Mouse (Mus musculus) testis, postnatal 10 days (tissue): ENCODE results near the gene Polr2j.
"Not testable (repeated sequence)": the region's sequence is repeated elsewhere in the genome, so short reads cannot be mapped to it uniquely, and the experiment has no call there.

Source experiments
- DNase-seq: peaks from one replicate; pipeline ENCODE4 v3.0.0; 2021; ENCODE audit warnings: low spot score

The Polr2j gene

DNA sequence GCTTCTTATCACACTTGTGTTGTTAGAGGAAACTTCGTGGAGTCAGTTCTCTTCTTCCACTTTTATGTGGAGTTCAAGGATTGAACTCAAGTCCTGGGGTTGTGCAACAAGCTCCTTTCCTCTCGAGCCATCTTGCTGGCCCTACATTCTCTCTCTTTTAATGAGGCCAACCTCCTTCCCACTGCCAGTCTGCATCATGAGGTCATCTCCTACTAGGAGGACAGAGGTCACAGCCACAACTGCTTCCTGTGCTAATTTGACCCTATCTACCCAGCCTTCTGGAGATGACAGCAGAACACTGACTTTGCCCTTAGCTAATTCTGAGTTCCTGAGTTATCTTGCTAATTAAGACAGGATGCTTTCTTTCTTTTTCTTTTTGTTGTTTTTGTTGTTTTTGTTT, 7.9 kb upstream of the Polr2j start:
- DNase-seq: no peak

DNA sequence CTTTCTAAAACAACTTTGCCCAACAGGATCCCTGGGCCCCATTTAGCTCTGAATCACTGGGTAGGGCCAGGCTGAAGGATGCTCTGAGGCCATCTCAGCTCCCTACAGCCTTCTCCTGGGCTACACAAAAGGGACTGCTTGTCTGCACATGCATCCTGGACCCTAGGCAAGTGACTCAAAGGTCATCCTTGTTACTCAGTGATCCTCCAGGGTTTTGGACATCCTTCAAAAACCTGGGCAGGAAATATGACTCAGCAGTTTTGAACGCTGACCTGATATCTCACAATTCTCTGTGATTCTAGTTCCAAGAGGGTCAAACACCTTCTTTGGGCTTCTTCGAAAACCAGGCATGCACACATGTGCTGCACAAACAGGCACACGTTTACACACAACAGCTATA, 7.4 kb upstream of the Polr2j start:
- no peak for DNase-seq

DNA sequence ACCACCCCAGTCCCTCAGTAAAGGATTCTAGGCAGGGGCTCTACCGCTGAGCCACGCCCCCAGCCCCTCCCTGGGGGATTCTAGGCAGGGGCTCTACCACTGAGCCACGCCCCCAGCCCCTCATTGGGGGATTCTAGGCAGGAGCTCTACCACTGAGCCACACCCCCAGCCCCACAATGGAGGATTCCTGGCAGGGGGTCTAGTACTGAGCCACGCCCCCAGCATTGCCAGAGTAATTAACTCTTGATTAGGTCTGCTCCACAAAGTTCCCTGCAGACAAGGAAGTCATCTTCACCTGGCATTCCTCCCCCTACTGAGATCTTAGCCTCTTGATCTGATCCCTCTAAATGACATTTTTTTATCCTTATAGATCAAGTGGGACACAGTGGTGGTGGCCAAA, 2.9 kb upstream of the Polr2j start:
- DNase-seq: not testable (repeated sequence)

DNA sequence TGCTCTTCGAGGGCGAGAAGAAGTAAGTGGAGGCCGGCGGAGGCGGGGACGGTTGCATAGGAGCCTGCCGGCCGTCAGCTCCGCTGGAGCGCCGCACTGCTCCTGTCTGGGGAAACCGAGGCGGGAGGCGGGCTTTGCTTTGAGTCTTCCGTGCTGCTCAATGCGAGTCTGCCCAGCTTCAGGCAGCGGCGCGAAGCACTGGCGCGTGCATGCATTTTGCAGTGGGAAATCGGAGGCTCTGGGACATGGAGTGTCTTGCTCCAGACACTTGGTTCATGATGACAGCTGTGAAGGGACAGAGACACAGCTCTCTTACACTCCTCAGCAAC, 317 bp downstream of the Polr2j start:
- DNase-seq: no peak

DNA sequence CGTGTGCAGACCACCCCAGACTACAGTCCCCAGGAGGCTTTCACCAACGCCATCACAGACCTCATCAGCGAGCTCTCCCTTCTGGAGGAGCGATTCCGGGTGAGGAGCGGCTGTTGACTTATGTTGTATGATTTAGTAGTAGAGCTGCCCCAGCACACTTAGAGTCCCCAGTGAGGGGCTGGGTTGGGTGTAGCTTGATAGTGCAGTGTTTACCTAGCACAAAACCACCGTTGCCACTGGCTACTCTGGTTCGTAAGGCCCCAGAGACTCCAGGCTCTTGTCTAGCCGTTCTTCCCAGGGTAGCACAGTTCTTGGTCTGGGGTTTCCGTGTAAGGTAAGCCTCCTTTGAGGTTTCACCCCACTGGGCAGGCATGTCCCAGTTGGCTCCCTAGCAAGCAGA, 5.7 kb downstream of the Polr2j start:
- no peak for DNase-seq

DNA sequence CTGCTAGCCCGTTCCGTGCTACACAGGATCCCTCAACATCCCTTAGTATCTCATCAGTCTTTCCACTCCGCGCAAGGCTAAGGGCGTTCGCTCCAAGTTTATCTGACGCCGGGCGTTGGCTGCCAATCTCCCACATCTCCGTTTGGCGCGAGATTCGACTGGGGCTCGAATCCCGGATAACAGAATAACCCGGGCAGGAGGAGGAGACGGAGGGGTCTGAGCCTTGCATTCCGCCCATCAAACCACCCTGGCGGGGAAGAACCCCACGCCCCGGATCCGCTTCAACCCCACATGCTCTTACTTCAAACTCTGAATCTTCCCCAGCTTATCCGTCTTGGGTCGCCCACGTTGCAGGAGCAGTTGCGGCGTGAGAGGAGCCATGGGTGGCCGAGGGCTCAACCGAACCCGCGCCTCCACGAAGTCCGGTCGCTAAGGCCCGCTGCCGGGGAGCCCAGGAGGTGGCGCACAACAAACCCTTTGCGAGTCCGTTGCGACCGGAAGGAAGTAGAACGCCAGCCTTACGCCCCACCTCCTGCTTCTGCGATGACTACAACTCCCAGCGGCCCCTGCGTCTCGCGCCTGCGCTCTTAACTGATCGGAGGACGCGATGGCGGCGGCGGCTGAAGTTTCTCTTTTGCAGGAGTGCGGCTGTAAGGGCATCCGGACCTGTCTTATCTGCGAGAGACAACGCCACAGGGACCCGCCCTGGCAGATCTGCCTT, 19.3 kb downstream of the Polr2j start, which contains the start of the genes Lrwd1 and Alkbh4:
Gene Lrwd1 (minus strand): TSS at position 504 of the 721 bp plus-strand sequence.
Gene Alkbh4 (plus strand): TSS at position 576 of the 721 bp plus-strand sequence.
- DNase-seq: peak; percentile 97

DNA sequence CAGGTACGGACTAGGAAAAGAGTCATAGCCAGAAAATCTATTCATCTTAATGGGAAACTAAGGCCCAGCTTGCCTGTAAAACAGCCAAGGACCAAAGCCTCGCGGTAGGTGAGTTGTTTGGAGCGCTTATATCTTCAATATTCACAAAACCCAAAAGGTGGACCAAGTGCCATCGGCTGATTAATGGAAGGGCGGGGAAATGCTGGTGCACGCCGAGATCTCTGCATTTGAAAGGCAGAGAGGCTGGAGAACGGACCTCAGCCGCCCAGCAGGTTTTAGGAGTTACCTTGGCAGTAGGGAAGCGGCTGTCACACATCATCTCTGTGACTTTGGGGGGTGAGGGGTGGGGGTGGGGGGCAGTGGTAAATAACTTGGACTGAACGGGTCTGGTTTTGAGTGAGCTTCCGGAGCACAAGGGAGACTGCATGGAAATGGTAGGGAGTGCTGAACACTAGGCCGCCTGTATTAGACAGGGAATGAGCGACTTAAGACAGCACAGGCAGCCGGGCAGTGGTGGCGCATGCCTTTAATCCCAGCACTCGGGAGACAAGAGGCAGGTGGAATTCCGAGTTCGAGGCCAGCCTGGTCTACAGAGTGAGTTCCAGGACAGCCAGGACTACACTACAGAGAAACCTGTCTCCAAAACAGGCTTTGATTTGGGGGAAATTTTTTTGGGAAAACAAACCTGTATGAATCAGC, 20.0 kb downstream of the Polr2j start:
- DNase-seq: no peak

DNA sequence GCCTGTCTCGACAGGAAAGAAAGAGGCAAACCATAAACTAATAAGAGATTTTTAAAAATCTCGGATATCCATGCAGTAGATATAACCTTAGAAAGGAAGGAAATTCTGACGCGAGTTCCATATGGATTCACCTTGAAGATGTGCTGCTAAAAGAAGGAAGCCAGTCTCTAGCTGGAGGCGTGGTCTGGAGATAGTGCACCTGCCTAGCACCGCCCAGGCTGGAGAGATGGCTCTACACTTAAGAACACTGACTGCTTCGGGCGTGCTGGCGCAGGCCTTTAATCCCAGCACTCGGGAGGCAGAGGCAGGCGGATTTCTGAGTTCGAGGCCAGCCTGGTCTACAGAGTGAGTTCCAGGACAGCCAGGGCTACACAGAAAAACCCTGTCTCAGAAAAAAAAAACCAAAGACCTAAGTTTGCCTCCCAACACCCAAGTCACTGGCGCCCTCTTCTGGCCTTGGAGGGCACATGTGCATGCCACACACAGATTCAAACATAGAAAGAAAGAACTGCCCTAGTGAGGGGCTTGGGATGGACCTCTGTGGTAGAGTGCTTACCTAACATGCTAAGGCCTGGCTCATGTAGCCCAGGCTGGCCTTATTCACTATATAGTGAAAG, 21.3 kb downstream of the Polr2j start:
- DNase-seq: peak; percentile 79

DNA sequence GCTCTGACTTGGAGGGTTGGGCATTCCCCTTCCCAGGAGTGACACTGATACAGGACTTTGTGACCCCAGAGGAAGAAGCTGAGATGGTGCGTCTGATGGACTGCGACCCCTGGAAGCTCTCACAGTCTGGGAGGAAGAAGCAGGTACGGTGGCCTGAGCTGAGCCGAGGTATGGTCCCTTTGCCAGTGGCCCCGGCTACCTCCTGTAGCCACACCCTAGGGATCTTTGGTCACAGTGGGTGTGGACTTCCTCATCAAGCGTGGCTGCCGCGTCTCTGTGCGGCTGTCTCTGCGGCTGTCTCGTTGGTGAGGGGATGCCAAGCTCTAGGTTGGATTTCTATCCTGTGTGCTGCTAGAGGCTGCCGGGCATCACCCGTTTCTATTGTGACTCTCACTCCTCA, 23.0 kb downstream of the Polr2j start:
- DNase-seq: no peak

DNA sequence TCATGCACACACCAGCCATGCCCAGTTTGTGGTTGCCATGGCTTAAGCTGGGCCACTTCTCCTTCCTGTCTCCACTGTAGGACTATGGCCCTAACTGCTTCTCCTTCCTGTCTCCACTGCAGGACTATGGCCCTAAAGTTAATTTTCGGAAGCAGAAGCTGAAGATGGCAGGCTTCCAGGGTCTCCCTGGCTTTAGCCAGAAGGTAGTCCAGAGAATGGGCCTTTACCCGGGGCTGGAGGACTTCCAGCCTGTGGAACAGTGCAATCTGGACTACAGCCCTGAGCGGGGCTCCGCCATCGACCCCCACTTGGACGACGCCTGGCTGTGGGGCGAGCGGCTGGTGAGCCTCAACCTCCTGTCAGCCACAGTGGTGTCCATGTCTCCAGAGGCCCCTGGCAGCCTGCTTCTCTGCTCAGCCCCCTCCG, 23.6 kb downstream of the Polr2j start:
- DNase-seq: no peak

DNA sequence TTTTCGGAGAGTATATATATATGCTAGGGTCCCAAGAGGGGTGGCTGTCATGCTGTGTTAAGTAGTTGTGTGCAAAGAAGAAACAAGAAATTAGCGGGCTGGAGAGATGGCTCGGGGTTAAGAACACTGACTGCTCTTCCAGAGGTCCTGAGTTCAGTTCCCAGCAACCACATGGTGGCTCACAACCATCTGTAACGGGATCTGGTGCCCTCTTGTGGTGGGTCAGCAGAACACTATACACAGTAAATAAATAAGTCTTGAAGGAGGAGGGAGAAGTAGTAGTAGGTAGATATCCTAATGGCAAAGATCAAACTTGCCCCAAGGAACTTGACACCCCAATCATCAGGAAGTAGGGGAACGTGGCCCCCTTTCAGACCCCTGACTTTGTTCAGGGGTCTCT, 26.3 kb downstream of the Polr2j start:
- no peak for DNase-seq

DNA sequence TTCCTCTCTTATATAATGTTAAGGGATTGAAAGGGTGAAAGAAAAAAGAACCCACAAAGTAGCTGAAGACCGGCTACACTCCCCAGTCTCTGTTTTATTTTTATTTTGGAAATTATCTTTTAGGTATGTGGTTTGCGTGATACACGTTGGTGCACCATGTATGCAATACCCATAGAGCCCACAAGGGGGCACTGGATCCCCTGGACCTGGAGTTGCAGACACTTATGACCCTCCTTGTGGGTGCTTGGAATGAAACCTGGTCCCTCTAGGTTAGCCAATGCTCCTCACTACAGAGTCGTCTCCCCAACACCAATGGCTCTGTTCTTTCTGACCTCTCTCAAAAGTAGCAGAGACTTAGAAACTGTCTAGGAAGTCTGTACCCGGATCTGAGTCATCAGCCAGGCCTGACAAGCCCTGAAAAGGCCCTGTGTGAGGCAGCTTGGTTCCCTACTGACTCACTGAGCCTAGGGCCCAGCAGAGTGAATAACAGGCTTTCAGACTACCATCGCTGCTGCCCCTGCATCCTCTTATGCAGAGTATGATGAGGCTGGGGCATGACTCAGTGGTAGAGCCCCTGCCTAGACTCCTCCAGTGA, 26.8 kb downstream of the Polr2j start:
- peak; percentile 69 for DNase-seq

DNA sequence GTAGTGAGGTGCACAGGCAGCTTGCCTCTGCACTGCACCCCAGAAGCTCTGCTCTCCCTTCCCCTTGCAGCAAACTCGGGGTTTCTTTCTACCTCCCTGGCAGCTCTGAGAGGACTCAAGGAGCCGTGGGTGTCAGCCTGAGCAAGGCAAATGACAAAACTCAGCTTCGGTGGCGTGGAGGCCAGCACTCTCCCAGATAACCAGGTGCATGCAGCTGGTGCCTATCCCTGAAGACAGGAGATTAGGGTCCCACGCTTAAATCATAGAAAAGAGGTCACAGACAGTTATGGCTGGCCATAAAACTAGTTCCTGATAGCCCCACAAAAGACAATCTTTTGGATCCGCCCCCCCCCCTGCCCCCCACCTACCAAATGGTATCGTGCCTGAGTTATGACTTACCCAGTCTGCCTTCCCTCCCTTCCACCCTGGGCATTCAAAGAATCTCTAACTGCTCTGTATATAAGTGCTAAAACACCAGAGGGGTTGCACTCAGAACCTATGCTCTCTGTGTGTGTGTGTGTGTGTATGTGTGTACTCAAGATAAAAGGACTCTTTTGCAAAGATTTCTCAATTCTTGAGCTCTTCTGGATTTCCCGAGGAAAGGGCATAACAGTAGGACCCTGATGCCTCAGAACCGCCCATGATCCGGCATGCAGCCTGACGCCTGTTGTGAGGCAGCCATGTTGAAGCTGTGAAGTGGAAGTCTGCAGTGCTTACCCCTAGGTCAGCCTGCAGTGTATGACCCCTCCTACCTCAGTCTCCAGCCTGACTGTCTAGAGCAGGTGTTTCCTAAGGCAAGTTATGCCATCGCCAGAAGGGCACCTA, 28.4 kb downstream of the Polr2j start:
- DNase-seq: peak; percentile 62

DNA sequence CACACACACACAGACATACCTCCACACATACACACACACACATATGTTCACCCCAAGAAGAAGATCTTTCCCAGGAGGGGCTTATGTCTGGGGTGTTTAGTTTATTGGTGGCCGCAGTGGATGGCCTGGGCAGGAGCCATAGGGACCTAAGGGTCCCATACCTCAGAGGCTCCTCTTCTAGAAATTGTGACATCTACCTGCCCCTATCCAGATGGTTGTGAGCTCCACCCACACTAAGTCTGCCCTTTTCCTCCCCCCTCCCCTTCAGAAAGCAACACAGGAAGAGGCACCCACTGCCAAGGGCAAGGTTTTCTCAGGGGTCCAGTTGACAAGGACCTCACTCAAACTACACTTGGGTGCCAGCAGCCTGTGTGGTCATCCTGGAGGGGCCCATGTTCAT, 30.5 kb downstream of the Polr2j start:
- DNase-seq: no peak

DNA sequence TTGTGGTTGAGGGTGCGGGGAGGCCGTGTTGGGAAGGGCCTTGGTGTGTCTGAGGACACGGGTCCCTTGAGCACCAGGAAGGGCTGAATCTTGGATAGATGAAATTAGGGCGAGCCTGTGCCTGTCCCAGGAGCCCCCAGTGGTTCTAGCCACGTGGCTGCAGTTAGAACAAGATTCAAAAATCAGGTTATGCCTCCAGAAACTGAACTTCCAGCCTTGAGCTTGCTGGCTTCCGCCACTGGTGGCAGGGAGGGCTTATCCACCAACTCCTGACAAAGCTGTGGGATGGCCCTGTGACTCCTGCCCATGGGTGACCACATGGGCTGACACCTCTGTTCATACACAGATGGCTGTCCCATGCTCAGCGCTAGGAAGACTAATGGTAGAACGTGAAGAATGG, 31.3 kb downstream of the Polr2j start:
- DNase-seq: no peak

DNA sequence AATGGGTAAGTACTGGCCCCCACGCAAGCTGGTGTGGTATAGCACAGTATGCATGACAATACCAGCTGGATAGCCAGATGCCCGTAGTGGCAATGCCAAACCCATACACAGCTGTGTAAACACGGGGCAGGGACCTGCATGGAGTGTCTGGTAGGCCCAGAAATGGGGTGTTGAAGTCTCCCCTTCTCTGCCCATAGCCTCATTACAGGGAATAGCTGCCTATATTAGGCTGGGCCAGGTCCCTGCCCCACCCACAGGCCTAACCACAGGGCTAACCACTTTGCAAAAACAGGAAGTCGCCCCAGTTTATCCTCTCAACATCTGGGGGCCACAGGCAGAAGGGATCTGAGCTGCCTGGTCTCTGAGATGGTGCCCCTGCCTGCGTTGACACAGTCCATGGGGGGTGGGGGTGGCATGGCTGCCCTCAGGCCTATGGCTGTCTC, 32.7 kb downstream of the Polr2j start:
- not testable (repeated sequence) for DNase-seq

DNA sequence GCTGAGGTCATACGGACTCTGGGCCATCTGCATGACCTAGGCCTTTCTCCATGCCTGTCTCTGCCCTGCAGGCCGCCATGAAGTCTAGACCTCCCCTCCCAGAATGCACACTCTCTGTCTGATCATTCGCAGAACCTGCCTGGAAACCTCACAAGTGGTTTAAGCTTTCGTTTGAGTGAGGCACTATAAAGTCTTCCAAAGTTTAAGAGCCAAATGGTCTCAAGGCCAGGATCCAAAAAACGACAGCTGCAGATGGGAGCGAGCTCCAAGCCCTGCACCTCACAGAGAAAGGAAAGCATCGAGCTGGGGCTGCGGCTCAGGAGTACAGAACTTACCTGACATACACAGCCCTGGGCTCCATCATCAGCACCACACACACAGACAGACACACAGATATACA, 35.9 kb downstream of the Polr2j start:
- no peak for DNase-seq

DNA sequence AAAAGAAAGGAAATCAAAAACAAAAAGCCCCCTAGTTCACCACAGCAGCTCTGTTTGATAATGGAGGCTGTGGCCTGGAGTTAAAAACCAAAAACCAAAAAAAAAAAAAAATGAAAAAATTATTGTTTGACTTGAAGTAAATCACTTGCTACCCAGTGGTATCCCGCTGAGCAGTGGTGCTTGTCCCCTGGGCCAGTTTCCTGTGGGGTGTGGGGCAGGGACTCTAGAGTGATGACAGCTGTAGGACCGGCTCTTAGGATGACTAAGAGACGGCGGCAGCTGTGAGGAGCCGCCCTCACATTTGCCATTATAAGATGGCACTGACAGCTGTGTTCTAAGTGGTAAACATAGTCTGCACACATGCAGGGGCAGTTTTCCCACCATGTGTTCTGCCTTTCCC, 39.0 kb downstream of the Polr2j start:
- no peak for DNase-seq

DNA sequence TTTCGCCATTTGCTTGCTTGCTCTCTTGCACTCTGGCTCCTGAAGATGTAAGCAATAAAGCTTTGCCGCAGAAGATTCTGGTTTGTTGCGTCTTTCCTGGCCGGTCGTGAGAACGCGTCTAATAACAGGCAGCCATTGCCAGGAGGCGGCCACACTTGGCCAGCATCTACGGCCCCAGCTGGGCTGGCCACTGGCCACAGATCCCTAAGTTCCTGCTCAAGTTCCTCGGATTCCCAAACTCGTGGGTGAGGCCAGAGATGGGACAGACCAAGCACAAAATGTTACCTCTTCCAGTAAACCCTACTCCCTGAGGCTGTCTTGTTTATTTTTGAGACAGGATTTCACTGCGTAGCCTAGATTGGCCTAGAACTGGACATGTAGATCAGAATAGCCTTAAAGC, 43.7 kb downstream of the Polr2j start:
- peak; percentile 70 for DNase-seq

DNA sequence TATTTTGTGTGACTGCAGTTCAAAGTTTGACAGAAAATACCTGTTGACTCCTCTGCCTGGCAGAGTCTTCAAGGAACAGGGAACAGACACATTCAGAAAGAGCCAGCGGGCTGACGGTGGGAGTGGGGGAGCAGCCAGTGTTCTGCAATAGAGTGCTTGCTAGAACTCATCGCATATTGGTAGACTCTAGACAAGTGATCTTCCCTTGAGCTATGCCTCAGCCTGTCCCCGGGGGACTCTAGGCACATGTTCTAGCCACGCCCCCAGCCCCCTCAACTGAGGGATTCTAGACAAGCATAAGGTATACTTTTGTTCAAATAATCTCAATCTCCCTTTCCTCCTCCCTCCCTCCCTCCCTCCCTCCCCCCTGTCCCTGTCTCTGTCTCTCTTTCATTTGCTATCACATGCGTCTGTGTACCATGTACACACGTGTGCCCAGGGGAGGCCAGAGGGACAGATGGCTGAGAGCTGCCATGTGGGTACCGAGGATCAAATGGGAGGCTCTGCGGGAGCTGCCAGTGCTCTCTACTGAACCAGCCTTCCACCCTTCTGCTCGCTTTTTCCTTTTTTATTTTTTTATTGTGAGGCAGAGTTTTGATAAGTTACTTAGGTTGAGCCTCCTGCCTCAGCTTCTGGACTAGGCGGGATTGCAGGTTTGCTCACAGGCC, 47.5 kb downstream of the Polr2j start:
- DNase-seq: no peak

DNA sequence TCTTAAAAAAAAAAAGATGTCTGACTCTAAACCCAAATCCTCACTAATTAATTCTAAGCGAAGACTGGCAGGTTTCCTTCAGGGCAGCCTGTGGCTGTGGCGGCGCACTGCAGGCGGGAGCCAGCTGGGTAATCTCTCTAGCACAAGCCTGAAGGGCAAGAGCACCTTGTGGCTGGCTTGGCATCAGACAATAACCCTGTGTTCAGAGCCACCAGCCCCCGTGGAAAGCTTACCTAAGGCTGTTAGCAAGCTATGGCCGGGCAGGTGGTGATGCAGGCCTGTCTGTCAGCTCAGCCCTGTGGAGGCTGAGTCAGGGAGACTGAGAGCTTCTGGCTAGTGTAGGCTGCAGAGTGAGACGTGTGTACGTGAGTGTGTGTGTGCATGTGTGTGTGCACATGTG, 48.8 kb downstream of the Polr2j start:
- no peak for DNase-seq
